Mouse (Mus musculus) liver, embryonic 15.5 days (tissue): ENCODE data around the gene Lefty1. TPM values are rescaled to one million over a fixed set of nuclear protein-coding genes. Genes with fewer than 3 reads are reported as not detected.

Source experiments
- ATAC-seq: fragments of 200-750 bp; cut with Nextera tagmentation; 2 replicates; pipeline ENCODE4 v1.8.0; 2017; ENCODE audit warnings: moderate number of reproducible peaks, mild to moderate bottlenecking, moderate library complexity; ENCODE audit not compliant: insufficient read depth
- H3K27ac ChIP-seq: fragments of 300-500 bp; sonication (generic); replicated peaks from 2 replicates; pipeline ENCODE4 v1.5.1; 2015; ENCODE audit warnings: mild to moderate bottlenecking, inconsistent platforms
- H3K27me3 ChIP-seq: fragments of 300-500 bp; sonication (generic); 2 replicates; pipeline ENCODE4 v1.6.1; 2015; ENCODE audit warnings: mild to moderate bottlenecking, inconsistent platforms
- H3K36me3 ChIP-seq: fragments of 300-500 bp; sonication (generic); replicated peaks from 2 replicates; pipeline ENCODE4 v1.6.1; 2015; ENCODE audit warnings: moderate library complexity, mild to moderate bottlenecking, inconsistent platforms
- H3K4me1 ChIP-seq: fragments of 300-500 bp; sonication (generic); replicated peaks from 2 replicates; pipeline ENCODE4 v1.6.1; 2015; ENCODE audit warnings: inconsistent platforms
- H3K4me2 ChIP-seq: fragments of 300-500 bp; sonication (generic); 2 replicates; pipeline ENCODE4 v1.6.1; 2015; ENCODE audit warnings: moderate library complexity, mild to moderate bottlenecking, inconsistent platforms
- H3K4me3 ChIP-seq: fragments of 300-500 bp; sonication (generic); replicated peaks from 2 replicates; pipeline ENCODE4 v1.5.1; 2015; ENCODE audit warnings: mild to moderate bottlenecking, inconsistent platforms
- H3K9ac ChIP-seq: fragments of 300-500 bp; sonication (generic); 2 replicates; pipeline ENCODE4 v1.6.1; 2015; ENCODE audit warnings: moderate library complexity, mild to moderate bottlenecking, inconsistent platforms
- H3K9me3 ChIP-seq: fragments of 300-500 bp; sonication (generic); replicated peaks from 2 replicates; pipeline ENCODE4 v1.6.1; 2016; ENCODE audit warnings: inconsistent platforms
- WGBS: fragments of 180-500 bp; shearing (Covaris S2); methylation state at CpG from one replicate; pipeline ENCODE4 v1.1.7; 2015; ENCODE audit warnings: mixed read lengths; ENCODE audit not compliant: insufficient replicate concordance; 5-methylcytosine and 5-hydroxymethylcytosine counted together
- polyA plus RNA-seq: library from polyadenylated mRNA; unstranded; fragments of >200 nt; fragmentation: Nextera tagmentation; extraction: Ambion mirVana; gene quantifications from 2 replicates; pipeline ENCODE4 v1.2.1, GENCODE M21; 2015

Lefty1 gene
- polyA plus RNA-seq, 1 experiment from 2014 or later, result 5.2 TPM

- peak; percentile 7; the same call in 1 of the 2 replicates for ATAC-seq
- Histone ChIP-seq H3K9me3 (no peaks in the 10 kb centered on the region), H3K4me3 (peak overlapping the region; percentile 92), H3K27me3 (no peaks in the 10 kb centered on the region), H3K4me1 (peaks cover 75% of the 10 kb centered on the region), H3K4me2 (peak overlapping the region; percentile 96), H3K27ac (peak overlapping the region; percentile 89), H3K9ac (peak overlapping the region; percentile 91), H3K36me3 (no peaks in the 10 kb centered on the region)
- WGBS, result 6% methylated on average over 18 of the region's 18 CpGs
Observed at GRCm38 (mm10) chr1:180941726-180942125, 6.9 kb downstream of the Lefty1 start.

GRCm38 (mm10) chr1:180942166-180943031, 7.6 kb downstream of the Lefty1 start, which contains the start of gene Tmem63a:
Gene Tmem63a (plus strand): TSS chr1:180942344.
- peak within 1 kb of the TSS; percentile 92 for H3K4me3 ChIP-seq
- peak; percentile 58 for ATAC-seq
- peak within 1 kb of the TSS; percentile 89 for H3K27ac ChIP-seq
- H3K9me3 ChIP-seq, result no peaks in the 10 kb centered on the region
- H3K36me3 ChIP-seq, result peaks cover 2% of the 10 kb centered on the region; the same call in 1 of the 2 replicates
- H3K27me3 ChIP-seq, result no peaks in the 10 kb centered on the region
- under 1% methylated on average over 73 of the region's 73 CpGs for WGBS
- H3K9ac ChIP-seq, result peak within 1 kb of the TSS; percentile 91
- H3K4me1 ChIP-seq, result peaks cover 72% of the 10 kb centered on the region
- peak within 1 kb of the TSS; percentile 96 for H3K4me2 ChIP-seq

GRCm38 (mm10) chr1:180943032-180943644, 8.3 kb downstream of the Lefty1 start:
- 56% methylated on average over 11 of the region's 11 CpGs for WGBS
- Histone ChIP-seq H3K36me3 (peaks cover 9% of the 10 kb centered on the region; the same call in 1 of the 2 replicates), H3K9ac (peak overlapping the region; percentile 91), H3K27me3 (no peaks in the 10 kb centered on the region), H3K27ac (peak overlapping the region; percentile 89), H3K4me1 (peaks cover 65% of the 10 kb centered on the region), H3K9me3 (no peaks in the 10 kb centered on the region), H3K4me2 (peak overlapping the region; percentile 96), H3K4me3 (peak overlapping the region; percentile 92)
- ATAC-seq, result no peak

GRCm38 (mm10) chr1:180943896-180944295, 9.1 kb downstream of the Lefty1 start:
- H3K36me3 ChIP-seq, result peaks cover 17% of the 10 kb centered on the region
- H3K4me2 ChIP-seq, result peak overlapping the region; percentile 96
- WGBS, result 43% methylated on average over 1 of the region's 1 CpGs
- 0 out of 2 replicates have a peak overlapping the region, but pooled peaks have one; percentile 91 for H3K9ac ChIP-seq
- no peaks in the 10 kb centered on the region for H3K9me3 ChIP-seq
- H3K4me1 ChIP-seq, result peaks cover 70% of the 10 kb centered on the region
- H3K27me3 ChIP-seq, result no peaks in the 10 kb centered on the region
- H3K27ac ChIP-seq, result peak overlapping the region; percentile 89
- H3K4me3 ChIP-seq, result peak overlapping the region; percentile 92; the same call in 1 of the 2 replicates
- ATAC-seq, result no peak

- Histone ChIP-seq H3K9me3 (no peaks in the 10 kb centered on the region), H3K4me2 (peak overlapping the region; percentile 96), H3K36me3 (peaks cover 23% of the 10 kb centered on the region), H3K9ac (no peak overlapping the region), H3K27ac (peak overlapping the region; percentile 89), H3K4me1 (peaks cover 70% of the 10 kb centered on the region), H3K4me3 (no peak overlapping the region), H3K27me3 (no peaks in the 10 kb centered on the region)
- ATAC-seq, result no peak
- WGBS, result 65% methylated on average over 4 of the region's 4 CpGs
Observed at GRCm38 (mm10) chr1:180944553-180944952, 9.7 kb downstream of the Lefty1 start.

- WGBS, result 17% methylated on average over 20 of the region's 20 CpGs
- peak; percentile 74 for ATAC-seq
- H3K4me3 ChIP-seq, result peak overlapping the region; percentile 41
Observed at GRCm38 (mm10) chr1:180945001-180945980, 10.5 kb downstream of the Lefty1 start.

GRCm38 (mm10) chr1:180946448-180946847, 11.6 kb downstream of the Lefty1 start:
- Histone ChIP-seq H3K27ac (0 out of 2 replicates have a peak overlapping the region, but pooled peaks have one; percentile 89), H3K9ac (0 out of 2 replicates have a peak overlapping the region, but pooled peaks have one; percentile 30)
- 81% methylated on average over 6 of the region's 6 CpGs for WGBS

More at GRCm38 (mm10) chr1:180945001-180945980, 10.5 kb downstream of the Lefty1 start:
- Histone ChIP-seq H3K36me3 (peaks cover 31% of the 10 kb centered on the region), H3K27ac (peak overlapping the region; percentile 89), H3K9ac (peak overlapping the region; percentile 30; the same call in 1 of the 2 replicates), H3K27me3 (no peaks in the 10 kb centered on the region), H3K4me2 (peak overlapping the region; percentile 96), H3K4me1 (peaks cover 70% of the 10 kb centered on the region), H3K9me3 (no peaks in the 10 kb centered on the region)

GRCm38 (mm10) chr1:180952085-180952746, 17.4 kb downstream of the Lefty1 start:
- 65% methylated on average over 6 of the region's 6 CpGs for WGBS
- no peaks in the 10 kb centered on the region for H3K27me3 ChIP-seq
- H3K36me3 ChIP-seq, result peaks cover 72% of the 10 kb centered on the region
- no peak overlapping the region for H3K9ac ChIP-seq
- peak; percentile 77 for ATAC-seq
- H3K4me2 ChIP-seq, result no peak overlapping the region
- no peaks in the 10 kb centered on the region for H3K9me3 ChIP-seq
- H3K27ac ChIP-seq, result 0 out of 2 replicates have a peak overlapping the region, but pooled peaks have one; percentile 9
- no peak overlapping the region for H3K4me3 ChIP-seq
- peaks cover 13% of the 10 kb centered on the region for H3K4me1 ChIP-seq

More at GRCm38 (mm10) chr1:180946448-180946847, 11.6 kb downstream of the Lefty1 start:
- Histone ChIP-seq H3K4me3 (no peak overlapping the region), H3K27me3 (no peaks in the 10 kb centered on the region), H3K4me1 (peaks cover 60% of the 10 kb centered on the region), H3K4me2 (peak overlapping the region; percentile 96; the same call in 1 of the 2 replicates), H3K9me3 (no peaks in the 10 kb centered on the region), H3K36me3 (peaks cover 35% of the 10 kb centered on the region)
- no peak for ATAC-seq

GRCm38 (mm10) chr1:180952808-180953207, 18.0 kb downstream of the Lefty1 start:
- Histone ChIP-seq H3K4me3 (no peak overlapping the region), H3K36me3 (peaks cover 68% of the 10 kb centered on the region), H3K27ac (no peak overlapping the region), H3K27me3 (no peaks in the 10 kb centered on the region), H3K9me3 (no peaks in the 10 kb centered on the region), H3K4me1 (peaks cover 14% of the 10 kb centered on the region), H3K4me2 (no peak overlapping the region), H3K9ac (no peak overlapping the region)
- 63% methylated on average over 5 of the region's 5 CpGs for WGBS
- ATAC-seq, result no peak

- WGBS, result 75% methylated on average over 8 of the region's 8 CpGs
- Histone ChIP-seq H3K9me3 (no peaks in the 10 kb centered on the region), H3K4me3 (no peak overlapping the region), H3K27ac (no peak overlapping the region), H3K27me3 (no peaks in the 10 kb centered on the region), H3K4me2 (no peak overlapping the region), H3K9ac (no peak overlapping the region), H3K36me3 (peaks cover 61% of the 10 kb centered on the region), H3K4me1 (peaks cover 9% of the 10 kb centered on the region; the same call in 1 of the 2 replicates)
- no peak for ATAC-seq
Observed at GRCm38 (mm10) chr1:180956401-180956800, 21.6 kb downstream of the Lefty1 start.
